Mouse (Mus musculus): ENCODE results near the gene Ldlrad2. TPM values are rescaled to one million over a fixed set of nuclear protein-coding genes. Genes with fewer than 3 reads are reported as not detected.

Gene Ldlrad2
- polyA plus RNA-seq (2014; fragmentation: Illumina TruSeq; extraction: RNeasy Lipid Tissue Mini Kit (QIAGEN cat#74804); ENCODE audit: low read depth, low replicate concordance): not detected

GRCm38 (mm10) chr4:137574469-137574868 is at the start of gene Ldlrad2:
Ldlrad2 (minus strand) TSS chr4:137574569.

GRCm38 (mm10) chr4:137593601-137594495 is 19.5 kb upstream of the Ldlrad2 start, which contains the start of gene Usp48:
Usp48 (plus strand) TSS chr4:137593755.

Other genes with a start within 250 kb of the Ldlrad2 start
- 770 TPM for gene Cdc42, start 216.8 kb downstream of the Ldlrad2 start, polyA plus RNA-seq (2014; fragmentation: Illumina TruSeq; extraction: RNeasy Lipid Tissue Mini Kit (QIAGEN cat#74804); ENCODE audit: low read depth, low replicate concordance)
- not detected for gene Cela3a, start 164.8 kb downstream of the Ldlrad2 start, polyA plus RNA-seq (2014; fragmentation: Illumina TruSeq; extraction: RNeasy Lipid Tissue Mini Kit (QIAGEN cat#74804); ENCODE audit: low read depth, low replicate concordance)
- gene Cela3b, start 144.0 kb downstream of the Ldlrad2 start, polyA plus RNA-seq (2014; fragmentation: Illumina TruSeq; extraction: RNeasy Lipid Tissue Mini Kit (QIAGEN cat#74804); ENCODE audit: low read depth, low replicate concordance): not detected
- gene 1700013G24Rik, start 121.3 kb downstream of the Ldlrad2 start, polyA plus RNA-seq (2014; fragmentation: Illumina TruSeq; extraction: RNeasy Lipid Tissue Mini Kit (QIAGEN cat#74804); ENCODE audit: low read depth, low replicate concordance): not detected
- 0.24 TPM for gene Hspg2, start 105.8 kb downstream of the Ldlrad2 start, polyA plus RNA-seq (2014; fragmentation: Illumina TruSeq; extraction: RNeasy Lipid Tissue Mini Kit (QIAGEN cat#74804); ENCODE audit: low read depth, low replicate concordance)
- 37.3 TPM for gene Usp48, start 19.2 kb upstream of the Ldlrad2 start, polyA plus RNA-seq (2014; fragmentation: Illumina TruSeq; extraction: RNeasy Lipid Tissue Mini Kit (QIAGEN cat#74804); ENCODE audit: low read depth, low replicate concordance)
- gene Rap1gap, start 90.2 kb upstream of the Ldlrad2 start, polyA plus RNA-seq (2014; fragmentation: Illumina TruSeq; extraction: RNeasy Lipid Tissue Mini Kit (QIAGEN cat#74804); ENCODE audit: low read depth, low replicate concordance): 5.6 TPM
- 60.2 TPM for gene Alpl, start 221.8 kb upstream of the Ldlrad2 start, polyA plus RNA-seq (2014; fragmentation: Illumina TruSeq; extraction: RNeasy Lipid Tissue Mini Kit (QIAGEN cat#74804); ENCODE audit: low read depth, low replicate concordance)